Mouse (Mus musculus) lung, adult 2 months (tissue): Measurements from ENCODE around the gene Cdc34b.

ENCODE experiments used
- CTCF ChIP-seq: fragments of 200-500 bp; IDR thresholded peaks from 2 replicates; pipeline ENCODE4 v1.5.1; 2011; ENCODE audit warnings: mild to moderate bottlenecking, low read length, control low read depth; ENCODE audit not compliant: insufficient read depth
- POLR2A ChIP-seq: fragments of 200-500 bp; IDR thresholded peaks from 2 replicates; pipeline ENCODE4 v1.6.1; 2011; ENCODE audit warnings: low read depth, mild to moderate bottlenecking, control low read depth, low read length, borderline replicate concordance; ENCODE audit errors: extremely low read depth

DNA sequence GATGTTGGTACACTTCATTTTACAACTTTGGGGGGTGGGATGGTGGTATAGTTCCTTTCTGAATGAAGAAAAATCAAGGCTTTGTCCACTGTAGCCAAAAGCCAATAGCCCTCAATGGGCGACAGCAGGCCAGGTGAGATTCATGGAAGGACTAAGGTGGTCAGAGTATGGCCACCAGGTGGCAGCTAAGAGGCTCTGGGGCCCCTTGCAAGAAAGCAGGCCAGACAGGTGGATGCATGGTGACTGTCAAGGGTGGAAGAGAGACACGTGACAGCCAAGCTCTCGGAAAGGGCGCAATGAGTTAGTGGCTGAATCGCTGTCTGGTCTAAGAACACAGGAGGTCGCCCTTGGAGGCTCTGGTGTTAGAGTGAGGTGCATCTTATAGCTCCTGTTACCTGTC lies 21.2 kb downstream of the Cdc34b start:
- TF ChIP-seq CTCF (0 out of 2 replicates have a peak, but pooled peaks have one; percentile 2), POLR2A (no peak)
